Mouse (Mus musculus) cortical plate, adult 2 months (tissue): ENCODE results near the gene Ccdc181.

Experiments used
- CTCF ChIP-seq: fragments of 200-500 bp; IDR thresholded peaks from 2 replicates; pipeline ENCODE4 v1.5.1; 2011; ENCODE audit warnings: mild to moderate bottlenecking, control low read depth, low read length; ENCODE audit not compliant: insufficient read depth; ENCODE audit errors: extremely low read depth
- POLR2A ChIP-seq: fragments of 200-500 bp; IDR thresholded peaks from 2 replicates; pipeline ENCODE4 v1.6.1; 2011; ENCODE audit warnings: mild to moderate bottlenecking, low read length, control low read depth; ENCODE audit not compliant: insufficient read depth; ENCODE audit errors: extremely low read depth

- TF ChIP-seq CTCF (peak; percentile 99), POLR2A (no peak)
Measured at GRCm38 (mm10) chr1:164316697-164317096, 41.3 kb downstream of the Ccdc181 start.
